Mouse (Mus musculus): Measurements from ENCODE around the gene Bloc1s6.

Bloc1s6 gene

GRCm38 (mm10) chr2:122765071-122765793 is 26.9 kb downstream of the Bloc1s6 start, which contains the start of gene Sqor:
Gene Sqor (plus strand): TSS chr2:122765237.
- DNase-seq: peak; percentile 82 to 87

- no peak for DNase-seq
Observed at GRCm38 (mm10) chr2:122765794-122766145, 27.5 kb downstream of the Bloc1s6 start.

- DNase-seq: peak; percentile 42 to 65
Observed at GRCm38 (mm10) chr2:122771002-122771401, 32.7 kb downstream of the Bloc1s6 start.

- no peak for DNase-seq
Observed at GRCm38 (mm10) chr2:122772899-122773298, 34.6 kb downstream of the Bloc1s6 start.

- DNase-seq: no peak
Observed at GRCm38 (mm10) chr2:122775491-122775890, 37.2 kb downstream of the Bloc1s6 start.

- peak in 1 of 2 experiments; percentile 28 for DNase-seq
Observed at GRCm38 (mm10) chr2:122776823-122777222, 38.5 kb downstream of the Bloc1s6 start.

- DNase-seq: no peak
Observed at GRCm38 (mm10) chr2:122779967-122780366, 41.7 kb downstream of the Bloc1s6 start.

GRCm38 (mm10) chr2:122780447-122780846 is 42.1 kb downstream of the Bloc1s6 start:
- DNase-seq: no peak

GRCm38 (mm10) chr2:122781590-122782356 is 43.5 kb downstream of the Bloc1s6 start:
- DNase-seq: no peak

- DNase-seq: no peak
Observed at GRCm38 (mm10) chr2:122783730-122784129, 45.4 kb downstream of the Bloc1s6 start.

GRCm38 (mm10) chr2:122784701-122785100 is 46.4 kb downstream of the Bloc1s6 start:
- DNase-seq: no peak

GRCm38 (mm10) chr2:122786167-122786566 is 47.9 kb downstream of the Bloc1s6 start:
- no peak for DNase-seq

GRCm38 (mm10) chr2:122789311-122789710 is 51.0 kb downstream of the Bloc1s6 start:
- DNase-seq: peak; percentile 16 to 48

- no peak for DNase-seq
Observed at GRCm38 (mm10) chr2:122789730-122790129, 51.4 kb downstream of the Bloc1s6 start.
